8 mouse cellular contexts compared by ENCODE assay signal in genomic region chr9:44042836-44043707, GRCm38 (mm10). TPM values are rescaled to one million over a fixed set of nuclear protein-coding genes. Genes with fewer than 3 reads are reported as not detected.
A peak's percentile ranks its signal among the peaks of the same experiment; 100 is the strongest.
DNase-seq lines count a peak whose midpoint lies in the region; ATAC-seq and TF ChIP-seq lines count a peak whose summit lies in the region.

TSS of gene Thy1 (plus strand) at chr9:44043384.

- no peak within 1 kb of the TSS for H3K27ac ChIP-seq in embryonic facial prominence, embryonic 11.5 days (replicated peaks; ENCODE audit: low read depth, low read length)
- H3K27ac ChIP-seq in heart, adult 2 months: peak within 1 kb of the TSS; percentile 33
- H3K27ac ChIP-seq in intestine, postnatal 0 days (ENCODE audit: low read depth, low read length): no peak within 1 kb of the TSS
- no peak within 1 kb of the TSS for H3K27ac ChIP-seq in limb, embryonic 11.5 days (replicated peaks; ENCODE audit: low read depth, low read length)
- no peak within 1 kb of the TSS for H3K27ac ChIP-seq in neural tube, embryonic 12.5 days

- no peak for TF ChIP-seq EP300 in heart, adult 2 months (IDR thresholded peaks at IDR 0.05; ENCODE audit: insufficient read depth, low read depth, low read length)

- ATAC-seq in embryonic facial prominence, embryonic 11.5 days (replicated peaks; ENCODE audit: insufficient number of reproducible peaks, low FRiP score, low TSS enrichment, low read depth): peak; percentile 52; the same call in 1 of the 2 replicates
- no peak for ATAC-seq in intestine, postnatal 0 days
- ATAC-seq in limb, embryonic 11.5 days (ENCODE audit: insufficient number of reproducible peaks, low FRiP score, low TSS enrichment, low read depth): 0 out of 2 replicates have a peak, but pooled peaks have one; percentile 44
- no peak for ATAC-seq in neural tube, embryonic 12.5 days (ENCODE audit: low FRiP score, low read depth)

- peak; percentile 75 for DNase-seq in CD4-positive, CD25-positive, alpha-beta regulatory T cell, adult 2 months (ENCODE audit: low read depth, low spot score)
- peak; percentile 10 to 29 for DNase-seq in adrenal gland, adult 18-20 months (ENCODE audit: low spot score in 2 of 2)
- peak; percentile 47 for DNase-seq in embryonic facial prominence, embryonic 11.5 days (ENCODE audit: low spot score)
- DNase-seq in heart, adult 2 months: peak; percentile 48 to 57
- peak; percentile 46 for DNase-seq in limb, embryonic 11.5 days (ENCODE audit: low spot score)
- DNase-seq in thymus, postnatal 4 days: peak; percentile 84

- peak within 1 kb of the TSS; percentile 33 for H3K4me3 ChIP-seq in embryonic facial prominence, embryonic 11.5 days (ENCODE audit: low read depth, low read length)
- peak within 1 kb of the TSS; percentile 37 for H3K4me3 ChIP-seq in heart, adult 2 months
- peak within 1 kb of the TSS; percentile 20 for H3K4me3 ChIP-seq in intestine, postnatal 0 days (ENCODE audit: low read depth, low read length)
- peak within 1 kb of the TSS; percentile 26 for H3K4me3 ChIP-seq in limb, embryonic 11.5 days (ENCODE audit: low read depth, low read length)
- H3K4me3 ChIP-seq in neural tube, embryonic 12.5 days: peak within 1 kb of the TSS; percentile 36

- H3K36me3 ChIP-seq in embryonic facial prominence, embryonic 11.5 days (replicated peaks; ENCODE audit: control insufficient read depth, insufficient read depth, low read depth, low read length): no peaks in the 10 kb centered on the region
- no peaks in the 10 kb centered on the region for H3K36me3 ChIP-seq in heart, adult 2 months (ENCODE audit: control insufficient read depth, insufficient read depth, low read length)
- H3K36me3 ChIP-seq in intestine, postnatal 0 days (ENCODE audit: control insufficient read depth, insufficient read depth): no peaks in the 10 kb centered on the region
- H3K36me3 ChIP-seq in limb, embryonic 11.5 days (ENCODE audit: control insufficient read depth, insufficient read depth, low read length): no peaks in the 10 kb centered on the region
- H3K36me3 ChIP-seq in neural tube, embryonic 12.5 days: no peaks in the 10 kb centered on the region

- H3K9ac ChIP-seq in embryonic facial prominence, embryonic 11.5 days (replicated peaks; ENCODE audit: low read length): peak within 1 kb of the TSS; percentile 39
- H3K9ac ChIP-seq in heart, adult 2 months (ENCODE audit: low read depth, low read length): peak within 1 kb of the TSS; percentile 21; the same call in 1 of the 2 replicates
- no peak within 1 kb of the TSS for H3K9ac ChIP-seq in intestine, postnatal 0 days (ENCODE audit: low read depth, low read length)
- H3K9ac ChIP-seq in limb, embryonic 11.5 days (ENCODE audit: low read length): no peak within 1 kb of the TSS
- peak within 1 kb of the TSS; percentile 44; the same call in 1 of the 2 replicates for H3K9ac ChIP-seq in neural tube, embryonic 12.5 days

- 0 out of 2 replicates have a peak, but pooled peaks have one; percentile 35 for TF ChIP-seq POLR2A in heart, adult 2 months (IDR thresholded peaks at IDR 0.05; ENCODE audit: insufficient read depth, low read depth, low read length)

- intact Hi-C loops in heart, adult 2 months (cut with DNase I): no loop called here

- WGBS in embryonic facial prominence, embryonic 11.5 days: 1% methylated on average over 30 of the region's 30 CpGs
- 4% methylated on average over 30 of the region's 30 CpGs for WGBS in heart, adult 2 months
- WGBS in intestine, postnatal 0 days: 1% methylated on average over 30 of the region's 30 CpGs
- WGBS in limb, embryonic 11.5 days: under 1% methylated on average over 30 of the region's 30 CpGs
- WGBS in neural tube, embryonic 12.5 days: under 1% methylated on average over 30 of the region's 30 CpGs

- no peaks in the 10 kb centered on the region for H3K79me2 ChIP-seq in heart, adult 2 months (replicated peaks; ENCODE audit: control insufficient read depth, insufficient read depth, low read length)

- H3K27me3 ChIP-seq in embryonic facial prominence, embryonic 11.5 days (ENCODE audit: control insufficient read depth, insufficient read depth, low read length): peaks cover 23% of the 10 kb centered on the region
- peaks cover 5% of the 10 kb centered on the region; the same call in 1 of the 2 replicates for H3K27me3 ChIP-seq in heart, adult 2 months (ENCODE audit: control insufficient read depth, insufficient read depth, low read length)
- peaks cover 39% of the 10 kb centered on the region for H3K27me3 ChIP-seq in intestine, postnatal 0 days (replicated peaks; ENCODE audit: control insufficient read depth, insufficient read depth, low read length)
- H3K27me3 ChIP-seq in limb, embryonic 11.5 days (ENCODE audit: control insufficient read depth, insufficient read depth, low read length): peaks cover 29% of the 10 kb centered on the region
- H3K27me3 ChIP-seq in neural tube, embryonic 12.5 days (replicated peaks): peaks cover 45% of the 10 kb centered on the region

- peak within 1 kb of the TSS; percentile 69 for H3K4me2 ChIP-seq in embryonic facial prominence, embryonic 11.5 days (ENCODE audit: low read depth, low read length)
- H3K4me2 ChIP-seq in intestine, postnatal 0 days (replicated peaks; ENCODE audit: low read depth): peak within 1 kb of the TSS; percentile 52
- H3K4me2 ChIP-seq in limb, embryonic 11.5 days (ENCODE audit: low read depth, severe bottlenecking): peak within 1 kb of the TSS; percentile 62
- H3K4me2 ChIP-seq in neural tube, embryonic 12.5 days (replicated peaks): peak within 1 kb of the TSS; percentile 65

- TF ChIP-seq CTCF in heart, adult 2 months (IDR thresholded peaks at IDR 0.05): no peak
- TF ChIP-seq CTCF in intestine, postnatal 0 days (IDR thresholded peaks at IDR 0.05; ENCODE audit: low read depth): 0 out of 2 replicates have a peak, but pooled peaks have one; percentile 8

- H3K9me3 ChIP-seq in embryonic facial prominence, embryonic 11.5 days (replicated peaks; ENCODE audit: control insufficient read depth, low read length): no peaks in the 10 kb centered on the region
- H3K9me3 ChIP-seq in intestine, postnatal 0 days (ENCODE audit: control insufficient read depth): no peaks in the 10 kb centered on the region
- H3K9me3 ChIP-seq in limb, embryonic 11.5 days (ENCODE audit: control insufficient read depth, low read length): no peaks in the 10 kb centered on the region
- H3K9me3 ChIP-seq in neural tube, embryonic 12.5 days: no peaks in the 10 kb centered on the region

- H3K4me1 ChIP-seq in embryonic facial prominence, embryonic 11.5 days (ENCODE audit: control insufficient read depth, insufficient read depth, low read length): peaks cover 2% of the 10 kb centered on the region; the same call in 1 of the 2 replicates
- H3K4me1 ChIP-seq in heart, adult 2 months (ENCODE audit: control insufficient read depth, insufficient read depth, low read length): no peaks in the 10 kb centered on the region
- H3K4me1 ChIP-seq in intestine, postnatal 0 days (replicated peaks; ENCODE audit: control insufficient read depth, insufficient read depth, low read length): no peaks in the 10 kb centered on the region
- peaks cover 4% of the 10 kb centered on the region; the same call in 1 of the 2 replicates for H3K4me1 ChIP-seq in limb, embryonic 11.5 days (ENCODE audit: control insufficient read depth, insufficient read depth, low read length)
- peaks cover 13% of the 10 kb centered on the region for H3K4me1 ChIP-seq in neural tube, embryonic 12.5 days

RNA-seq across cellular contexts. Expression of gene Thy1, which starts in this region (rescaled TPM):
- 10 to 100 TPM; 41.2 to 44.2 TPM for total RNA-seq in adrenal gland, adult 18-20 months (2021)
- 1.8 and 2.4 TPM in 2 replicates for polyA plus RNA-seq in embryonic facial prominence, embryonic 11.5 days (2014; fragmentation: Nextera tagmentation; extraction: Ambion mirVana)
- 10 to 100 TPM in 1 of 2 experiments, 1 to 10 TPM in 1; 6.6 to 15.5 TPM for total RNA-seq in heart, adult 2 months (2021)
- 32.3 and 42.7 TPM in 2 replicates for polyA plus RNA-seq in heart, adult 2 months (2012; rRNA removed)
- 4.6 and 4.9 TPM in 2 replicates for polyA plus RNA-seq in intestine, postnatal 0 days (2015; fragmentation: Nextera tagmentation; extraction: Ambion mirVana)
- polyA plus RNA-seq in limb, embryonic 11.5 days (2014; fragmentation: Nextera tagmentation; extraction: Ambion mirVana): 0.34 and 0.52 TPM in 2 replicates
- 0.33 and 0.91 TPM in 2 replicates for polyA plus RNA-seq in neural tube, embryonic 12.5 days (2016; fragmentation: Nextera tagmentation; extraction: Ambion mirVana)

Comparison
In these comparisons a context has a peak if more than half of its experiments do, and no peak if none do; other contexts are left out.
1. Peak in DNase-seq, ATAC-seq, H3K4me3 ChIP-seq and H3K4me2 ChIP-seq in limb, embryonic 11.5 days; RNA of the gene not detected or under 1 TPM.
2. DNase-seq: peak in every context shown above with its lines; median percentile 84 in thymus, postnatal 4 days; 75 in CD4-positive, CD25-positive, alpha-beta regulatory T cell, adult 2 months; 52 in heart, adult 2 months; 47 in embryonic facial prominence, embryonic 11.5 days; 46 in limb, embryonic 11.5 days; 20 in adrenal gland, adult 18-20 months.
3. H3K9ac ChIP-seq: peak in embryonic facial prominence, embryonic 11.5 days (single experiment), heart, adult 2 months (single experiment) and neural tube, embryonic 12.5 days (single experiment); none in intestine, postnatal 0 days (single experiment) and limb, embryonic 11.5 days (single experiment).
4. Peak in every context shown above with its lines, with median percentiles within 50 percentile points of each other: H3K4me2 ChIP-seq and H3K4me3 ChIP-seq.